In genomic region chr11:97548757-97549156, GRCm38 (mm10) we compare ENCODE assay signal across 30 mouse cellular contexts. TPM values are rescaled to one million over a fixed set of nuclear protein-coding genes. Genes with fewer than 3 reads are reported as not detected.
"Had no signal": no experiment of that assay in that cellular context is flagged by ENCODE, and none has a peak within 500 bp of the region (broad histone marks: within the 10 kb centered on the region; RNA-seq: fewer than 3 reads in every experiment).

No protein-coding gene starts in this region.

- H3K27ac ChIP-seq: gastrocnemius, adult 2 months; heart, embryonic 10.5 days; hindbrain, embryonic 10.5 days; hindbrain, embryonic 14.5 days; intestine, embryonic 15.5 days; limb, embryonic 10.5 days; limb, embryonic 12.5 days; liver, embryonic 13.5 days; liver, embryonic 15.5 days had no signal

- H3K9ac ChIP-seq: heart, embryonic 12.5 days; hindbrain, embryonic 14.5 days; intestine, embryonic 15.5 days; limb, embryonic 12.5 days; liver, embryonic 13.5 days; liver, embryonic 15.5 days had no signal

- ATAC-seq: hindbrain, embryonic 16.5 days; inflammation-experienced regulatory T-cells, adult 6 months; intestine, embryonic 15.5 days; intestine, postnatal 0 days had no signal

- DNase-seq: gastrocnemius, adult 2 months; gastrocnemius, postnatal 10 days; gastrocnemius, postnatal 25 days; heart, adult 18-20 months; heart, postnatal 10 days; heart, postnatal 4 days; kidney, adult 18-20 months; kidney, adult 8-10 months; kidney, postnatal 10 days; kidney, postnatal 4 days; liver; liver, embryonic 13.5 days had no signal

- H3K4me2 ChIP-seq: heart, embryonic 12.5 days; hindbrain, embryonic 14.5 days; intestine, embryonic 15.5 days; limb, embryonic 12.5 days; liver, embryonic 11.5 days; liver, embryonic 13.5 days; liver, embryonic 15.5 days had no signal

- H3K36me3 ChIP-seq: heart, embryonic 10.5 days; heart, embryonic 12.5 days; hindbrain, embryonic 10.5 days; intestine, embryonic 15.5 days; limb, embryonic 10.5 days; limb, embryonic 12.5 days; liver, embryonic 13.5 days; liver, embryonic 15.5 days had no signal

- H3K4me3 ChIP-seq: gastrocnemius, adult 2 months; heart, embryonic 10.5 days; heart, embryonic 12.5 days; hindbrain, embryonic 10.5 days; intestine, embryonic 15.5 days; left cerebral cortex, adult 2 months; limb, embryonic 10.5 days; limb, embryonic 12.5 days; liver, embryonic 13.5 days; liver, embryonic 15.5 days had no signal

- H3K9me3 ChIP-seq: heart, embryonic 10.5 days; heart, embryonic 12.5 days; hindbrain, embryonic 10.5 days; intestine, embryonic 15.5 days; limb, embryonic 10.5 days; limb, embryonic 12.5 days; liver, embryonic 13.5 days; liver, embryonic 15.5 days had no signal

RNA-seq across cellular contexts. Expression of gene Srcin1, which starts 27.2 kb away (rescaled TPM):
- total RNA-seq: granulocyte monocyte progenitor cell, adult 5-6 weeks had no signal
- polyA plus RNA-seq: heart, embryonic 12.5 days; inflammation-experienced regulatory T-cells, adult 6 months; liver, embryonic 13.5 days; liver, embryonic 15.5 days had no signal

RNA-seq across cellular contexts. Expression of gene 4933428G20Rik, which starts 48.6 kb away (rescaled TPM):
- total RNA-seq: gastrocnemius, adult 2 months; gastrocnemius, postnatal 10 days; gastrocnemius, postnatal 25 days; gastrocnemius, postnatal 4 days; granulocyte monocyte progenitor cell, adult 5-6 weeks; heart, adult 18-20 months; heart, adult 8-10 months; heart, postnatal 10 days; heart, postnatal 25 days; heart, postnatal 4 days; left cerebral cortex, adult 2 months had no signal
- polyA plus RNA-seq: heart, embryonic 14.5 days; inflammation-experienced regulatory T-cells, adult 6 months had no signal
